In genomic region chr5:93085015-93085598, GRCm38 (mm10) we compare ENCODE assay signal across 12 mouse cellular contexts. TPM values are rescaled to one million over a fixed set of nuclear protein-coding genes. Genes with fewer than 3 reads are reported as not detected.
A peak's percentile ranks its signal among the peaks of the same experiment; 100 is the strongest.
DNase-seq lines count a peak whose midpoint lies in the region; ATAC-seq and TF ChIP-seq lines count a peak whose summit lies in the region.
"Had no signal": no experiment of that assay in that cellular context is flagged by ENCODE, and none has a peak within 500 bp of the region (broad histone marks: within the 10 kb centered on the region; RNA-seq: fewer than 3 reads in every experiment).

No protein-coding gene starts in this region.

- no peak overlapping the region for H3K27ac ChIP-seq in lung, postnatal 0 days (ENCODE audit: low read length)
- no peak overlapping the region for H3K27ac ChIP-seq in stomach, postnatal 0 days (replicated peaks)
- H3K27ac ChIP-seq: embryonic facial prominence, embryonic 15.5 days had no signal

- H3K27me3 ChIP-seq in lung, postnatal 0 days (replicated peaks; ENCODE audit: insufficient read depth, low read length) = no peaks in the 10 kb centered on the region
- no peaks in the 10 kb centered on the region for H3K27me3 ChIP-seq in stomach, postnatal 0 days (ENCODE audit: control insufficient read depth, insufficient read depth, low read length)
- H3K27me3 ChIP-seq: embryonic facial prominence, embryonic 15.5 days had no signal

- WGBS in lung, postnatal 0 days = 35% methylated on average over 4 of the region's 4 CpGs
- 45% methylated on average over 4 of the region's 4 CpGs for WGBS in lung, adult 2 months
- 44% methylated on average over 4 of the region's 4 CpGs for WGBS in stomach, postnatal 0 days

- H3K9me3 ChIP-seq in lung, postnatal 0 days (ENCODE audit: low read length) = no peaks in the 10 kb centered on the region
- no peaks in the 10 kb centered on the region for H3K9me3 ChIP-seq in stomach, postnatal 0 days (ENCODE audit: control insufficient read depth, low read length)
- H3K9me3 ChIP-seq: embryonic facial prominence, embryonic 15.5 days had no signal

- peak; percentile 58 for DNase-seq in gastrocnemius, postnatal 10 days
- no peak for DNase-seq in gastrocnemius, postnatal 36 days
- no peak for DNase-seq in lung, postnatal 0 days (ENCODE audit: low spot score)
- no peak for DNase-seq in lung, adult 2 months
- peak; percentile 30 for DNase-seq in induced T-regulatory cell, adult 2 months (ENCODE audit: low read depth)
- DNase-seq in stomach, postnatal 0 days (ENCODE audit: low spot score) = no peak
- no peak for DNase-seq in thymus, postnatal 36 days
- DNase-seq in urinary bladder, postnatal 4 days (ENCODE audit: low spot score in 2 of 2) = no peak

- no peaks in the 10 kb centered on the region for H3K4me1 ChIP-seq in lung, postnatal 0 days (ENCODE audit: insufficient read depth, low read depth, low read length)
- no peaks in the 10 kb centered on the region for H3K4me1 ChIP-seq in lung, adult 2 months (ENCODE audit: control insufficient read depth, insufficient read depth, low read length)
- H3K4me1 ChIP-seq in stomach, postnatal 0 days (replicated peaks; ENCODE audit: control insufficient read depth, insufficient read depth) = no peaks in the 10 kb centered on the region
- H3K4me1 ChIP-seq: embryonic facial prominence, embryonic 15.5 days had no signal

- peak; percentile 20; the same call in 1 of the 2 replicates for TF ChIP-seq CTCF in lung, postnatal 0 days (IDR thresholded peaks at IDR 0.05)
- no peak for TF ChIP-seq CTCF in lung, adult 2 months (IDR thresholded peaks at IDR 0.05; ENCODE audit: insufficient read depth, low read length)
- peak; percentile 47 for TF ChIP-seq CTCF in stomach, postnatal 0 days (IDR thresholded peaks at IDR 0.05; ENCODE audit: low read depth)

- no peak overlapping the region for H3K9ac ChIP-seq in lung, postnatal 0 days (replicated peaks; ENCODE audit: low read depth)
- no peak overlapping the region for H3K9ac ChIP-seq in stomach, postnatal 0 days (ENCODE audit: low read length)
- H3K9ac ChIP-seq: embryonic facial prominence, embryonic 15.5 days had no signal

- TF ChIP-seq POLR2A in lung, adult 2 months (IDR thresholded peaks at IDR 0.05; ENCODE audit: borderline replicate concordance, extremely low read depth, low read depth, low read length) = no peak

- intact Hi-C loops in gastrocnemius, postnatal 36 days (cut with DNase I) = loop anchor here (2.0 kb wide), 1 partner anchor 78 kb away; no protein-coding TSS in a partner anchor

- H3K36me3 ChIP-seq in lung, postnatal 0 days (ENCODE audit: insufficient read depth, low read length) = no peaks in the 10 kb centered on the region
- no peaks in the 10 kb centered on the region for H3K36me3 ChIP-seq in stomach, postnatal 0 days (ENCODE audit: control insufficient read depth, insufficient read depth, low read length)
- H3K36me3 ChIP-seq: embryonic facial prominence, embryonic 15.5 days had no signal

- H3K4me2 ChIP-seq in lung, postnatal 0 days (replicated peaks; ENCODE audit: low read depth, low read length) = no peak overlapping the region
- H3K4me2 ChIP-seq in stomach, postnatal 0 days (replicated peaks; ENCODE audit: low read depth) = no peak overlapping the region
- H3K4me2 ChIP-seq: embryonic facial prominence, embryonic 15.5 days; liver, embryonic 11.5 days had no signal

- no peak for ATAC-seq in lung, postnatal 0 days
- ATAC-seq in stomach, postnatal 0 days (ENCODE audit: low FRiP score, low TSS enrichment) = no peak

- TF ChIP-seq EP300 in lung, postnatal 0 days (IDR thresholded peaks at IDR 0.05) = no peak
- TF ChIP-seq EP300 in stomach, postnatal 0 days (optimal IDR thresholded peaks at IDR 0.05) = no peak

- no peak overlapping the region for H3K4me3 ChIP-seq in lung, postnatal 0 days (ENCODE audit: low read depth, low read length)
- H3K4me3 ChIP-seq in lung, adult 2 months (replicated peaks; ENCODE audit: extremely low read depth, low read depth, low read length) = no peak overlapping the region
- H3K4me3 ChIP-seq in stomach, postnatal 0 days (ENCODE audit: low read depth, low read length) = no peak overlapping the region
- H3K4me3 ChIP-seq: embryonic facial prominence, embryonic 15.5 days had no signal

RNA-seq across cellular contexts. Expression of gene Sept11, which starts 8.1 kb away (rescaled TPM):
- total RNA-seq in gastrocnemius, postnatal 10 days (2021) = 100 to 1,000 TPM; 161 to 185 TPM
- 10 to 100 TPM; 69.1 to 85.0 TPM for total RNA-seq in gastrocnemius, postnatal 36 days (2021)
- 49.1 and 58.6 TPM in 2 replicates for polyA plus RNA-seq in lung, postnatal 0 days (2015; fragmentation: Nextera tagmentation; extraction: Ambion mirVana)
- polyA plus RNA-seq in lung, adult 2 months (2012; rRNA removed) = 32.8 and 46.8 TPM in 2 replicates
- 37.9 and 42.5 TPM in 2 replicates for polyA plus RNA-seq in stomach, postnatal 0 days (2015; fragmentation: Nextera tagmentation; extraction: Ambion mirVana)

RNA-seq across cellular contexts. Expression of gene Sowahb, which starts 40.3 kb away (rescaled TPM):
- under 1 TPM in 1 of 2 experiments, not detected in 1; 0.07 TPM for total RNA-seq in gastrocnemius, postnatal 10 days (2021)
- total RNA-seq in gastrocnemius, postnatal 36 days (2021) = not detected
- 1.2 and 1.3 TPM in 2 replicates for polyA plus RNA-seq in lung, postnatal 0 days (2015; fragmentation: Nextera tagmentation; extraction: Ambion mirVana)
- 2.0 and 2.2 TPM in 2 replicates for polyA plus RNA-seq in lung, adult 2 months (2012; rRNA removed)
- 1.7 and 2.1 TPM in 2 replicates for polyA plus RNA-seq in stomach, postnatal 0 days (2015; fragmentation: Nextera tagmentation; extraction: Ambion mirVana)
- total RNA-seq: MEL had no signal
- polyA plus RNA-seq: testis, adult 2 months had no signal

Comparison
In these comparisons a context has a peak if more than half of its experiments do, and no peak if none do; other contexts are left out.
1. DNase-seq: peak in gastrocnemius, postnatal 10 days (single experiment) and induced T-regulatory cell, adult 2 months (single experiment); none in gastrocnemius, postnatal 36 days (0 of 2), lung, postnatal 0 days (single experiment), lung, adult 2 months (single experiment), stomach, postnatal 0 days (single experiment), thymus, postnatal 36 days (0 of 2) and urinary bladder, postnatal 4 days (0 of 2).